Mouse (Mus musculus) lung, adult 2 months (tissue): ENCODE measurements around the gene Tmem135. TPM values are rescaled to one million over a fixed set of nuclear protein-coding genes. Genes with fewer than 3 reads are reported as not detected.
A peak's percentile ranks its signal among the peaks of the same experiment; 100 is the strongest.

Experiments used
- DNase-seq: peaks from one replicate; pipeline ENCODE4 v3.0.0; 2022
- H3K4me1 ChIP-seq: fragments of 200-500 bp; 2 replicates; pipeline ENCODE4 v1.6.1; 2011; ENCODE audit warnings: low read length; ENCODE audit not compliant: control insufficient read depth, insufficient read depth
- H3K4me3 ChIP-seq: fragments of 200-500 bp; replicated peaks from 2 replicates; pipeline ENCODE3; 2011; ENCODE audit warnings: low read depth, mild to moderate bottlenecking, control low read depth, low read length; ENCODE audit errors: extremely low read depth
- CTCF ChIP-seq: fragments of 200-500 bp; IDR thresholded peaks from 2 replicates; pipeline ENCODE4 v1.5.1; 2011; ENCODE audit warnings: mild to moderate bottlenecking, low read length, control low read depth; ENCODE audit not compliant: insufficient read depth
- POLR2A ChIP-seq: fragments of 200-500 bp; IDR thresholded peaks from 2 replicates; pipeline ENCODE4 v1.6.1; 2011; ENCODE audit warnings: low read depth, mild to moderate bottlenecking, control low read depth, low read length, borderline replicate concordance; ENCODE audit errors: extremely low read depth
- WGBS: fragments of 180-500 bp; shearing (Covaris S2); methylation state at CpG from one replicate; pipeline ENCODE4 v1.1.7; 2018; 5-methylcytosine and 5-hydroxymethylcytosine counted together
- polyA plus RNA-seq: library from polyadenylated mRNA; depleted of rRNA; stranded (reverse); fragments of >200 nt; gene quantifications from 2 replicates; pipeline ENCODE4 v1.2.3, GENCODE M21; 2012

Tmem135 gene
- polyA plus RNA-seq, 1 experiment = 48.9 TPM

GRCm38 (mm10) chr7:89404734-89405440 is 865 bp upstream of the Tmem135 start:
- TF ChIP-seq POLR2A (no peak; the same call in 1 of the 2 replicates), CTCF (no peak)
- Histone ChIP-seq H3K4me3 (peak overlapping the region; percentile 89), H3K4me1 (peaks cover 11% of the 10 kb centered on the region)
- DNase-seq = peak; percentile 57
- 1% methylated on average over 35 of the region's 35 CpGs for WGBS

GRCm38 (mm10) chr7:89403053-89403972 is 709 bp downstream of the Tmem135 start:
- peak; percentile 76 for DNase-seq
- H3K4me3 ChIP-seq = peak overlapping the region; percentile 76
- H3K4me1 ChIP-seq = peaks cover 11% of the 10 kb centered on the region
- 4% methylated on average over 52 of the region's 52 CpGs for WGBS
- TF ChIP-seq POLR2A (peak; percentile 63; the same call in 1 of the 2 replicates), CTCF (no peak)

GRCm38 (mm10) chr7:89401936-89402335 is 2.1 kb downstream of the Tmem135 start:
- WGBS = 44% methylated on average over 3 of the region's 3 CpGs
- Histone ChIP-seq H3K4me3 (no peak overlapping the region), H3K4me1 (peaks cover 11% of the 10 kb centered on the region)
- no peak for TF ChIP-seq CTCF
- no peak for TF ChIP-seq POLR2A
- no peak for DNase-seq

GRCm38 (mm10) chr7:89401136-89401858 is 2.7 kb downstream of the Tmem135 start:
- peaks cover 11% of the 10 kb centered on the region for H3K4me1 ChIP-seq
- 88% methylated on average over 11 of the region's 11 CpGs for WGBS
- no peak overlapping the region for H3K4me3 ChIP-seq
- TF ChIP-seq CTCF (no peak), POLR2A (no peak)
- DNase-seq = no peak

GRCm38 (mm10) chr7:89400721-89401120 is 3.3 kb downstream of the Tmem135 start:
- Histone ChIP-seq H3K4me1 (peaks cover 11% of the 10 kb centered on the region), H3K4me3 (no peak overlapping the region)
- no peak for DNase-seq
- 94% methylated on average over 2 of the region's 2 CpGs for WGBS
- TF ChIP-seq CTCF (no peak), POLR2A (no peak)

GRCm38 (mm10) chr7:89397837-89398534 is 6.0 kb downstream of the Tmem135 start:
- TF ChIP-seq POLR2A = no peak
- no peak for TF ChIP-seq CTCF
- peaks cover 8% of the 10 kb centered on the region for H3K4me1 ChIP-seq
- 72% methylated on average over 3 of the region's 3 CpGs for WGBS
- no peak for DNase-seq
- H3K4me3 ChIP-seq = no peak overlapping the region

- DNase-seq = no peak
- Histone ChIP-seq H3K4me1 (no peaks in the 10 kb centered on the region), H3K4me3 (no peak overlapping the region)
- TF ChIP-seq POLR2A (no peak), CTCF (no peak)
- WGBS = 85% methylated on average over 8 of the region's 8 CpGs
These were observed 7.6 kb downstream of the Tmem135 start for GRCm38 (mm10) chr7:89396386-89396785.

- 74% methylated on average over 1 of the region's 1 CpGs for WGBS
- DNase-seq = no peak
- Histone ChIP-seq H3K4me1 (no peaks in the 10 kb centered on the region), H3K4me3 (no peak overlapping the region)
- TF ChIP-seq POLR2A (no peak), CTCF (no peak)
These were observed 8.6 kb downstream of the Tmem135 start for GRCm38 (mm10) chr7:89395399-89395798.
